Mouse (Mus musculus) bone marrow, adult 2 months (tissue): ENCODE data around the gene Hhat.

ENCODE experiments used
- CTCF ChIP-seq: fragments of 200-500 bp; IDR thresholded peaks from 2 replicates; pipeline ENCODE4 v1.5.1; 2011; ENCODE audit warnings: low read length, control low read depth; ENCODE audit not compliant: control insufficient read depth, insufficient read depth
- POLR2A ChIP-seq: fragments of 200-500 bp; IDR thresholded peaks from 2 replicates; pipeline ENCODE4 v1.6.1; 2011; ENCODE audit warnings: low read depth, mild to moderate bottlenecking, control low read depth, low read length, borderline replicate concordance; ENCODE audit not compliant: control insufficient read depth

- no peak for TF ChIP-seq CTCF
- no peak for TF ChIP-seq POLR2A
These were observed 28.4 kb downstream of the Hhat start for GRCm38 (mm10) chr1:192742394-192743251.
